Comparison of ENCODE assay signal across 31 mouse cellular contexts in genomic region chr13:3924483-3924882, GRCm38 (mm10). TPM values are rescaled to one million over a fixed set of nuclear protein-coding genes. Genes with fewer than 3 reads are reported as not detected.
"Had no signal": no experiment of that assay in that cellular context is flagged by ENCODE, and none has a peak within 500 bp of the region (broad histone marks: within the 10 kb centered on the region; RNA-seq: fewer than 3 reads in every experiment).

No protein-coding gene starts in this region.

- DNase-seq: gastrocnemius, adult 2 months; gastrocnemius, postnatal 10 days; gastrocnemius, postnatal 25 days; heart, adult 18-20 months; heart, postnatal 10 days; heart, postnatal 4 days; kidney, adult 18-20 months; kidney, adult 8-10 months; kidney, postnatal 10 days; kidney, postnatal 36 days; layer of hippocampus, adult 9-11 months; layer of hippocampus, postnatal 36 days; liver; liver, embryonic 13.5 days had no signal

- H3K27ac ChIP-seq: gastrocnemius, adult 2 months; heart, embryonic 10.5 days; hindbrain, embryonic 13.5 days; hindbrain, embryonic 15.5 days; hindbrain, postnatal 0 days; left cerebral cortex, adult 2 months; limb, embryonic 10.5 days; limb, embryonic 12.5 days; liver, embryonic 13.5 days; liver, embryonic 15.5 days had no signal

- H3K36me3 ChIP-seq: heart, embryonic 10.5 days; heart, embryonic 12.5 days; hindbrain, embryonic 13.5 days; hindbrain, embryonic 15.5 days; limb, embryonic 10.5 days; limb, embryonic 12.5 days; liver, embryonic 13.5 days; liver, embryonic 15.5 days had no signal

- H3K4me3 ChIP-seq: gastrocnemius, adult 2 months; heart, embryonic 10.5 days; heart, embryonic 12.5 days; hindbrain, embryonic 13.5 days; hindbrain, embryonic 15.5 days; left cerebral cortex, adult 2 months; limb, embryonic 10.5 days; limb, embryonic 12.5 days; liver, embryonic 13.5 days; liver, embryonic 15.5 days had no signal

- H3K4me1 ChIP-seq: heart, embryonic 10.5 days; heart, embryonic 12.5 days; hindbrain, embryonic 13.5 days; hindbrain, embryonic 15.5 days; limb, embryonic 10.5 days; limb, embryonic 12.5 days; liver, embryonic 13.5 days; liver, embryonic 15.5 days had no signal

- H3K4me2 ChIP-seq: heart, embryonic 12.5 days; hindbrain, embryonic 13.5 days; hindbrain, embryonic 15.5 days; limb, embryonic 12.5 days; liver, embryonic 11.5 days; liver, embryonic 13.5 days; liver, embryonic 15.5 days had no signal

- H3K9ac ChIP-seq: heart, embryonic 12.5 days; hindbrain, embryonic 13.5 days; hindbrain, embryonic 15.5 days; limb, embryonic 12.5 days; liver, embryonic 13.5 days; liver, embryonic 15.5 days had no signal

- ATAC-seq: hindbrain, postnatal 0 days; inflammation-experienced regulatory T-cells, adult 6 months had no signal

- H3K9me3 ChIP-seq: heart, embryonic 10.5 days; heart, embryonic 12.5 days; hindbrain, embryonic 13.5 days; hindbrain, embryonic 15.5 days; limb, embryonic 10.5 days; limb, embryonic 12.5 days; liver, embryonic 13.5 days; liver, embryonic 15.5 days had no signal

- H3K27me3 ChIP-seq: heart, embryonic 12.5 days; hindbrain, embryonic 13.5 days; hindbrain, embryonic 15.5 days; limb, embryonic 12.5 days; liver, embryonic 13.5 days had no signal

RNA-seq across cellular contexts. Expression of gene Tubal3, which starts 6.4 kb away (rescaled TPM):
- polyA plus RNA-seq: heart, embryonic 10.5 days; heart, embryonic 12.5 days; heart, embryonic 14.5 days; hindbrain, embryonic 11.5 days; hindbrain, embryonic 13.5 days; hindbrain, postnatal 0 days; kidney, embryonic 14.5 days; kidney, embryonic 16.5 days; limb, embryonic 10.5 days; limb, embryonic 12.5 days; liver, embryonic 11.5 days; liver, embryonic 13.5 days; liver, embryonic 15.5 days had no signal

RNA-seq across cellular contexts. Expression of gene Ucn3, which starts 20.7 kb away (rescaled TPM):
- polyA plus RNA-seq: heart, embryonic 10.5 days; heart, embryonic 12.5 days; heart, embryonic 14.5 days; heart, embryonic 16.5 days; hindbrain, embryonic 11.5 days; hindbrain, embryonic 13.5 days; hindbrain, embryonic 15.5 days; inflammation-experienced regulatory T-cells, adult 6 months; kidney, embryonic 14.5 days; kidney, embryonic 16.5 days; limb, embryonic 12.5 days; limb, embryonic 14.5 days; liver, embryonic 11.5 days; liver, embryonic 13.5 days; liver, embryonic 15.5 days had no signal
